Mouse (Mus musculus): ENCODE data around the gene Psmd3. TPM values are rescaled to one million over a fixed set of nuclear protein-coding genes. Genes with fewer than 3 reads are reported as not detected.

Psmd3 gene
- total and polyA plus RNA-seq, 2 experiments, result 54.6 to 158 TPM

- no peak overlapping the region for H3K9ac ChIP-seq (ENCODE audit: low read depth, low read length)
- no peak for TF ChIP-seq CTCF (IDR thresholded peaks at IDR 0.05; ENCODE audit: low read depth, low read length)
- peaks cover 37% of the 10 kb centered on the region for H3K36me3 ChIP-seq (ENCODE audit: control insufficient read depth, insufficient read depth, low read length)
- no peaks in the 10 kb centered on the region for H3K27me3 ChIP-seq (ENCODE audit: control insufficient read depth, insufficient read depth, low read length)
- no peak for DNase-seq (ENCODE audit: extremely low read depth, low read depth, low spot score)
- 90% methylated on average over 9 of the region's 9 CpGs for WGBS
- H3K27ac ChIP-seq (replicated peaks; ENCODE audit: insufficient read depth, low read depth, low read length), result no peak overlapping the region
- no peaks in the 10 kb centered on the region for H3K79me2 ChIP-seq (ENCODE audit: control insufficient read depth, insufficient read depth, low read length)
- no peaks in the 10 kb centered on the region for H3K4me1 ChIP-seq (ENCODE audit: control insufficient read depth, insufficient read depth, low read length)
- H3K4me3 ChIP-seq (ENCODE audit: insufficient read depth, low read depth, low read length), result no peak overlapping the region
Observed at GRCm38 (mm10) chr11:98693746-98694145, 11.4 kb downstream of the Psmd3 start.

GRCm38 (mm10) chr11:98694301-98694700, 11.9 kb downstream of the Psmd3 start:
- H3K36me3 ChIP-seq (ENCODE audit: control insufficient read depth, insufficient read depth, low read length), result peaks cover 35% of the 10 kb centered on the region
- no peak for DNase-seq (ENCODE audit: extremely low read depth, low read depth, low spot score)
- H3K4me1 ChIP-seq (ENCODE audit: control insufficient read depth, insufficient read depth, low read length), result no peaks in the 10 kb centered on the region
- H3K27me3 ChIP-seq (ENCODE audit: control insufficient read depth, insufficient read depth, low read length), result no peaks in the 10 kb centered on the region
- 85% methylated on average over 9 of the region's 9 CpGs for WGBS
- H3K9ac ChIP-seq (ENCODE audit: low read depth, low read length), result no peak overlapping the region
- H3K4me3 ChIP-seq (ENCODE audit: insufficient read depth, low read depth, low read length), result no peak overlapping the region
- TF ChIP-seq POLR2A (IDR thresholded peaks at IDR 0.05; ENCODE audit: extremely low read depth, insufficient read depth, low read length) (no peak), CTCF (IDR thresholded peaks at IDR 0.05; ENCODE audit: low read depth, low read length) (no peak)
- H3K27ac ChIP-seq (replicated peaks; ENCODE audit: insufficient read depth, low read depth, low read length), result no peak overlapping the region
- H3K79me2 ChIP-seq (ENCODE audit: control insufficient read depth, insufficient read depth, low read length), result no peaks in the 10 kb centered on the region

DNA sequence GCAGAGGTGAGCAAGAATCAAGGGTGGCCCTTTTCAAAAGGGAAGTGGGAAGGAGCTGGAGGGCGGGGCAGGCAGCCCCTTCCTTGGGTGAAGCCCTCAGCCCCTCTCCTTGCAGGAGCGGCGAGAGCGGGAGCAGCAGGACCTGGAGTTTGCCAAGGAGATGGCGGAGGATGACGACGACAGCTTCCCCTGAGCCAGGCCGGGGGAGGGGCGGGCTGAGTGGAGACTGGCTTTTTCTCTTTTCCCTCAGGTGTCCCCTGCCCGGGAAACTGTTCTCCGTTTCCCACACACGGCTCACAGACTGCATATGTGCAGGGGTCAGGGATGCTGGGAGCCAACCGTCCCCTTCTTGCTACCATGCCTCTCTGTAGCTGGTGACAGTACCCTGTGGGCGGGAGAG, 13.1 kb downstream of the Psmd3 start:
- Histone ChIP-seq H3K36me3 (ENCODE audit: control insufficient read depth, insufficient read depth, low read length) (peaks cover 28% of the 10 kb centered on the region), H3K4me3 (ENCODE audit: insufficient read depth, low read depth, low read length) (no peak overlapping the region), H3K79me2 (ENCODE audit: control insufficient read depth, insufficient read depth, low read length) (no peaks in the 10 kb centered on the region), H3K27me3 (ENCODE audit: control insufficient read depth, insufficient read depth, low read length) (no peaks in the 10 kb centered on the region), H3K9ac (ENCODE audit: low read depth, low read length) (no peak overlapping the region), H3K4me1 (ENCODE audit: control insufficient read depth, insufficient read depth, low read length) (no peaks in the 10 kb centered on the region), H3K27ac (replicated peaks; ENCODE audit: insufficient read depth, low read depth, low read length) (no peak overlapping the region)
- no peak for DNase-seq (ENCODE audit: extremely low read depth, low read depth, low spot score)
- WGBS, result 84% methylated on average over 14 of the region's 14 CpGs
- TF ChIP-seq POLR2A (IDR thresholded peaks at IDR 0.05; ENCODE audit: extremely low read depth, insufficient read depth, low read length) (no peak), CTCF (IDR thresholded peaks at IDR 0.05; ENCODE audit: low read depth, low read length) (no peak)

DNA sequence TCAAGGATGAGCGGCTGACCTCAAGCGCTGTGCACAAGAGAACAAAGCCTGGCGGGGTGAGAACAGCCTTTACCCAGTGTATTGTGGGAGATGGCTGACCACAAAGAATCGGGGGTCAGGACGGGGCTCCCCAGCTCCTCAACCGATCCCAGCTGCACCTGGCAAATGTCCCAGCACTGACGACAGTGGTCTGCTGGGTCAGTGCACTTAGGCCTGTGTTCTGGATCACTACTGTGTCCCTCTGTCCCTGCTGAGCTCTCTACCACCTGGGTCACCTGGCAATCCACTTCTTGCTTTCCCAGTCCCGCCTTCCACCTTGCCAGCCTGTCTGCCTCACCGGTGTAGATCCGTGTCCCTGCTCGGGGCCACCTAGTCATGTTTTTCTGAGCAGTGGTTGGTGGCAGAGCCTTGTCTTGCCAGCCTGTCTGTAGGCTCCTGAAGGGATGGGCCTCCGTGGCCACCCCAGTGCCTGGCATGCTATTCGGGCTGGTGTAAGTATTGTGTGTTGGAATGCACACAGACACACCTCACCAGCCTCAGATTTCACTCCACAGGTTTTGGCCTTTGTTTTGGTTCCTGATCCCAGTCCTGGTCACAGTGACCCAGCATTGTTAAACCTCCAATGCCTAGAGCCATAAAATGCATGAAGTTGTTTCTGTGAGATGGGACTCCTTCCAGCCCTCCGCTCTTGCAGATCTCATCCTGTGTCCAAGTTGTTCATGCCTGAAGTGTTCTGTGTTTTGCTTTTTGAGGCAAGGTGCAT, 14.3 kb downstream of the Psmd3 start:
- Histone ChIP-seq H3K27ac (replicated peaks; ENCODE audit: insufficient read depth, low read depth, low read length) (no peak overlapping the region), H3K36me3 (ENCODE audit: control insufficient read depth, insufficient read depth, low read length) (peaks cover 16% of the 10 kb centered on the region), H3K4me3 (ENCODE audit: insufficient read depth, low read depth, low read length) (no peak overlapping the region), H3K27me3 (ENCODE audit: control insufficient read depth, insufficient read depth, low read length) (no peaks in the 10 kb centered on the region), H3K9ac (ENCODE audit: low read depth, low read length) (no peak overlapping the region), H3K4me1 (ENCODE audit: control insufficient read depth, insufficient read depth, low read length) (no peaks in the 10 kb centered on the region), H3K79me2 (ENCODE audit: control insufficient read depth, insufficient read depth, low read length) (no peaks in the 10 kb centered on the region)
- no peak for TF ChIP-seq POLR2A (IDR thresholded peaks at IDR 0.05; ENCODE audit: extremely low read depth, insufficient read depth, low read length)
- no peak for TF ChIP-seq CTCF (IDR thresholded peaks at IDR 0.05; ENCODE audit: low read depth, low read length)
- no peak for DNase-seq (ENCODE audit: extremely low read depth, low read depth, low spot score)
- 79% methylated on average over 14 of the region's 14 CpGs for WGBS

- no peak for DNase-seq (ENCODE audit: extremely low read depth, low read depth, low spot score)
- Histone ChIP-seq H3K27me3 (ENCODE audit: control insufficient read depth, insufficient read depth, low read length) (no peaks in the 10 kb centered on the region), H3K36me3 (ENCODE audit: control insufficient read depth, insufficient read depth, low read length) (peaks cover 14% of the 10 kb centered on the region), H3K9ac (ENCODE audit: low read depth, low read length) (no peak overlapping the region), H3K79me2 (ENCODE audit: control insufficient read depth, insufficient read depth, low read length) (no peaks in the 10 kb centered on the region), H3K27ac (replicated peaks; ENCODE audit: insufficient read depth, low read depth, low read length) (no peak overlapping the region), H3K4me1 (ENCODE audit: control insufficient read depth, insufficient read depth, low read length) (no peaks in the 10 kb centered on the region), H3K4me3 (ENCODE audit: insufficient read depth, low read depth, low read length) (no peak overlapping the region)
- 87% methylated on average over 12 of the region's 12 CpGs for WGBS
- TF ChIP-seq CTCF (IDR thresholded peaks at IDR 0.05; ENCODE audit: low read depth, low read length), result no peak
- TF ChIP-seq POLR2A (IDR thresholded peaks at IDR 0.05; ENCODE audit: extremely low read depth, insufficient read depth, low read length), result no peak
Observed at GRCm38 (mm10) chr11:98697225-98697624, 14.9 kb downstream of the Psmd3 start.

GRCm38 (mm10) chr11:98698849-98699640, 16.7 kb downstream of the Psmd3 start:
- Histone ChIP-seq H3K27me3 (ENCODE audit: control insufficient read depth, insufficient read depth, low read length) (no peaks in the 10 kb centered on the region), H3K36me3 (ENCODE audit: control insufficient read depth, insufficient read depth, low read length) (peaks cover 10% of the 10 kb centered on the region), H3K4me1 (ENCODE audit: control insufficient read depth, insufficient read depth, low read length) (no peaks in the 10 kb centered on the region), H3K79me2 (ENCODE audit: control insufficient read depth, insufficient read depth, low read length) (no peaks in the 10 kb centered on the region), H3K27ac (replicated peaks; ENCODE audit: insufficient read depth, low read depth, low read length) (no peak overlapping the region), H3K9ac (ENCODE audit: low read depth, low read length) (no peak overlapping the region), H3K4me3 (ENCODE audit: insufficient read depth, low read depth, low read length) (no peak overlapping the region)
- no peak for DNase-seq (ENCODE audit: extremely low read depth, low read depth, low spot score)
- no peak for TF ChIP-seq CTCF (IDR thresholded peaks at IDR 0.05; ENCODE audit: low read depth, low read length)
- WGBS, result 82% methylated on average over 16 of the region's 16 CpGs

Measured in liver, adult 2 months (tissue).